Mouse (Mus musculus) MEL (cell line): ENCODE measurements around the gene Dedd. TPM values are rescaled to one million over a fixed set of nuclear protein-coding genes. Genes with fewer than 3 reads are reported as not detected.
A peak's percentile ranks its signal among the peaks of the same experiment; 100 is the strongest.

ENCODE experiments used
- DNase-seq: peaks from one replicate; pipeline ENCODE4 v3.0.0; 2011; ENCODE audit warnings: low read depth, low spot score
- H3K27ac ChIP-seq: 2 replicates; pipeline ENCODE4 v1.5.1; 2012; ENCODE audit warnings: low read depth, mild to moderate bottlenecking, control low read depth, low read length, moderate library complexity; ENCODE audit not compliant: control insufficient read depth
- H3K27me3 ChIP-seq, 2 experiments: fragments of 150-350 bp in 1 of 2; sonication (generic) in 1 of 2; 2 replicates each; pipeline ENCODE4 v1.6.1; 2012; ENCODE audit warnings: low read length in 2 of 2, mild to moderate bottlenecking in 2 of 2, improper control_type of control experiment in 1 of 2, moderate library complexity in 1 of 2; ENCODE audit not compliant: insufficient read depth in 2 of 2, control insufficient read depth in 1 of 2
- H3K36me3 ChIP-seq, 2 experiments: 2 replicates each; pipeline ENCODE4 v1.6.1; 2012 to 2014; ENCODE audit warnings: low read length in 2 of 2, improper control_type of control experiment in 1 of 2, inconsistent platforms in 1 of 2, mild to moderate bottlenecking in 1 of 2; ENCODE audit not compliant: insufficient read depth in 2 of 2, control insufficient read depth in 1 of 2
- H3K4me1 ChIP-seq, 2 experiments: fragments of 150-350 bp in 1 of 2; sonication (generic) in 1 of 2; 2 replicates each; pipeline ENCODE4 v1.6.1; 2012; ENCODE audit warnings: low read length in 2 of 2, improper control_type of control experiment in 1 of 2, mild to moderate bottlenecking in 1 of 2; ENCODE audit not compliant: insufficient read depth in 2 of 2, control insufficient read depth in 1 of 2
- H3K4me3 ChIP-seq, 2 experiments: fragments of 150-350 bp in 1 of 2; sonication (generic) in 1 of 2; 2 replicates each; pipeline ENCODE4 v1.5.1; 2012; ENCODE audit warnings: low read depth in 2 of 2, low read length in 2 of 2, mild to moderate bottlenecking in 2 of 2, moderate library complexity in 2 of 2, control low read depth in 1 of 2, improper control_type of control experiment in 1 of 2; ENCODE audit not compliant: control insufficient read depth in 1 of 2, insufficient read depth in 1 of 2
- H3K79me2 ChIP-seq: 2 replicates; pipeline ENCODE4 v1.6.1; 2012; ENCODE audit warnings: mild to moderate bottlenecking, low read length, moderate library complexity; ENCODE audit not compliant: control insufficient read depth, poor library complexity, insufficient read depth
- H3K9ac ChIP-seq: 2 replicates; pipeline ENCODE4 v1.6.1; 2012; ENCODE audit warnings: low read depth, mild to moderate bottlenecking, control low read depth, low read length, moderate library complexity; ENCODE audit not compliant: control insufficient read depth, poor library complexity, severe bottlenecking
- H3K9me3 ChIP-seq: fragments of 150-350 bp; sonication (generic); replicated peaks from 2 replicates; pipeline ENCODE4 v1.6.1; 2012; ENCODE audit warnings: mild to moderate bottlenecking, low read length, improper control_type of control experiment, moderate library complexity; ENCODE audit not compliant: insufficient read depth
- CHD1 ChIP-seq: IDR thresholded peaks from 2 replicates; pipeline ENCODE4 v1.6.1; 2012; ENCODE audit warnings: low read depth, mild to moderate bottlenecking, inconsistent platforms, low read length, improper control_type of control experiment
- CHD2 ChIP-seq: IDR thresholded peaks from 2 replicates; pipeline ENCODE4 v1.6.1; 2011; ENCODE audit warnings: low read length, improper control_type of control experiment
- E2F4 ChIP-seq: IDR thresholded peaks from 2 replicates; pipeline ENCODE4 v1.6.1; 2011; ENCODE audit warnings: low read depth, low read length, improper control_type of control experiment, borderline replicate concordance
- ELF1 ChIP-seq: IDR thresholded peaks from 2 replicates; pipeline ENCODE4 v1.6.1; 2014; ENCODE audit warnings: low read depth, mild to moderate bottlenecking, inconsistent platforms, low read length, improper control_type of control experiment, moderate library complexity
- EP300 ChIP-seq, 2 experiments: IDR thresholded peaks; 2 replicates each; pipeline ENCODE4 v1.6.1; 2011; ENCODE audit warnings: improper control_type of control experiment in 2 of 2, low read length in 2 of 2, low read depth in 1 of 2, mild to moderate bottlenecking in 1 of 2
- ETS1 ChIP-seq: IDR thresholded peaks from 2 replicates; pipeline ENCODE4 v1.6.1; 2012; ENCODE audit warnings: low read depth, mild to moderate bottlenecking, inconsistent platforms, low read length, improper control_type of control experiment, moderate library complexity
- GABPA ChIP-seq: IDR thresholded peaks from 2 replicates; pipeline ENCODE4 v1.6.1; 2012; ENCODE audit warnings: low read depth, mild to moderate bottlenecking, inconsistent platforms, low read length, improper control_type of control experiment, moderate library complexity
- HCFC1 ChIP-seq: IDR thresholded peaks from 2 replicates; pipeline ENCODE4 v1.6.1; 2012; ENCODE audit warnings: low read depth, mild to moderate bottlenecking, inconsistent platforms, low read length, improper control_type of control experiment, moderate library complexity
- JUND ChIP-seq: IDR thresholded peaks from 2 replicates; pipeline ENCODE4 v1.6.1; 2011; ENCODE audit warnings: low read depth, mild to moderate bottlenecking, improper control_type of control experiment, low read length
- MAFK ChIP-seq: IDR thresholded peaks from 2 replicates; pipeline ENCODE4 v1.6.1; 2011; ENCODE audit warnings: low read depth, mild to moderate bottlenecking, low read length, improper control_type of control experiment, borderline replicate concordance
- MAZ ChIP-seq: IDR thresholded peaks from 2 replicates; pipeline ENCODE4 v1.6.1; 2012; ENCODE audit warnings: low read depth, mild to moderate bottlenecking, inconsistent platforms, low read length, improper control_type of control experiment
- MXI1 ChIP-seq: IDR thresholded peaks from 2 replicates; pipeline ENCODE4 v1.6.1; 2011; ENCODE audit warnings: mild to moderate bottlenecking, low read depth, low read length, improper control_type of control experiment
- MYC ChIP-seq: IDR thresholded peaks from 2 replicates; pipeline ENCODE4 v1.6.1; 2011; ENCODE audit warnings: low read depth, mild to moderate bottlenecking, low read length, improper control_type of control experiment, moderate library complexity
- NELFE ChIP-seq: IDR thresholded peaks from 2 replicates; pipeline ENCODE4 v1.6.1; 2011; ENCODE audit warnings: low read depth, low read length, improper control_type of control experiment
- NRF1 ChIP-seq: IDR thresholded peaks from 2 replicates; pipeline ENCODE4 v1.6.1; 2014; ENCODE audit warnings: low read depth, mild to moderate bottlenecking, inconsistent platforms, low read length, improper control_type of control experiment, moderate library complexity; ENCODE audit not compliant: poor library complexity, insufficient read depth, severe bottlenecking
- POLR2A ChIP-seq, 2 experiments: IDR thresholded peaks; 2 replicates each; pipeline ENCODE4 v1.6.1; 2011 to 2012; ENCODE audit warnings: low read length in 2 of 2, mild to moderate bottlenecking in 2 of 2, control low read depth in 1 of 2, improper control_type of control experiment in 1 of 2, low read depth in 1 of 2, moderate library complexity in 1 of 2; ENCODE audit not compliant: control insufficient read depth in 1 of 2, insufficient read depth in 1 of 2, poor library complexity in 1 of 2
- POLR2AphosphoS2 ChIP-seq: IDR thresholded peaks from 2 replicates; pipeline ENCODE4 v1.6.1; 2011; ENCODE audit warnings: low read length, improper control_type of control experiment
- POLR2AphosphoS5 ChIP-seq: IDR thresholded peaks from 2 replicates; pipeline ENCODE4 v1.6.1; 2012; ENCODE audit warnings: low read depth, borderline replicate concordance, mild to moderate bottlenecking, inconsistent platforms, low read length, moderate library complexity, mixed read lengths
- RAD21 ChIP-seq: IDR thresholded peaks from 2 replicates; pipeline ENCODE4 v1.6.1; 2011; ENCODE audit warnings: mild to moderate bottlenecking, low read depth, low read length, improper control_type of control experiment
- RCOR1 ChIP-seq: IDR thresholded peaks from 2 replicates; pipeline ENCODE4 v1.6.1; 2012; ENCODE audit warnings: low read depth, mild to moderate bottlenecking, inconsistent platforms, low read length, improper control_type of control experiment
- SIN3A ChIP-seq: IDR thresholded peaks from 2 replicates; pipeline ENCODE4 v1.6.1; 2012; ENCODE audit warnings: low read length, improper control_type of control experiment, inconsistent platforms
- SMC3 ChIP-seq: IDR thresholded peaks from 2 replicates; pipeline ENCODE4 v1.6.1; 2011; ENCODE audit warnings: low read depth, low read length, improper control_type of control experiment
- TAL1 ChIP-seq: IDR thresholded peaks from 2 replicates; pipeline ENCODE4 v1.6.1; 2012; ENCODE audit warnings: mild to moderate bottlenecking, inconsistent platforms, low read length, moderate library complexity, mixed read lengths
- TBP ChIP-seq: IDR thresholded peaks from 2 replicates; pipeline ENCODE4 v1.8.0; 2011; ENCODE audit warnings: low read depth, low read length, improper control_type of control experiment
- TCF12 ChIP-seq: IDR thresholded peaks from 2 replicates; pipeline ENCODE4 v1.6.1; 2014; ENCODE audit warnings: low read depth, mild to moderate bottlenecking, inconsistent platforms, low read length, improper control_type of control experiment, moderate library complexity
- UBTF ChIP-seq: IDR thresholded peaks from 2 replicates; pipeline ENCODE4 v1.6.1; 2012; ENCODE audit warnings: low read depth, mild to moderate bottlenecking, inconsistent platforms, low read length, improper control_type of control experiment, moderate library complexity, borderline replicate concordance; ENCODE audit not compliant: insufficient read depth
- USF1 ChIP-seq: IDR thresholded peaks from 2 replicates; pipeline ENCODE4 v1.6.1; 2014; ENCODE audit warnings: low read depth, mild to moderate bottlenecking, inconsistent platforms, low read length, improper control_type of control experiment, moderate library complexity
- ZC3H11A ChIP-seq: IDR thresholded peaks from 2 replicates; pipeline ENCODE4 v1.6.1; 2012; ENCODE audit warnings: low read depth, mild to moderate bottlenecking, inconsistent platforms, low read length, improper control_type of control experiment
- ZKSCAN1 ChIP-seq: IDR thresholded peaks from 2 replicates; pipeline ENCODE4 v1.6.1; 2012; ENCODE audit warnings: low read depth, mild to moderate bottlenecking, inconsistent platforms, low read length, improper control_type of control experiment, moderate library complexity
- ZMIZ1 ChIP-seq: IDR thresholded peaks from 2 replicates; pipeline ENCODE4 v1.6.1; 2012; ENCODE audit warnings: low read depth, mild to moderate bottlenecking, inconsistent platforms, low read length, improper control_type of control experiment, moderate library complexity
- ZNF384 ChIP-seq: IDR thresholded peaks from 2 replicates; pipeline ENCODE4 v1.6.1; 2012; ENCODE audit warnings: low read depth, mild to moderate bottlenecking, inconsistent platforms, low read length, improper control_type of control experiment
- polyA plus RNA-seq, 2 experiments: library from polyadenylated mRNA; stranded (reverse) in 1 of 2; unstranded in 1 of 2; fragments of >175 nt in 1 of 2; fragments of >200 nt in 1 of 2; gene quantifications; 2 replicates each; pipeline versions ENCODE4 v1.2.1 to v1.2.4; 2012; ENCODE audit warnings: low replicate concordance in 2 of 2, low read depth in 1 of 2; ENCODE audit not compliant: insufficient read length in 2 of 2, insufficient read depth in 1 of 2, missing spikeins in 1 of 2
- total RNA-seq: library from RNA; depleted of rRNA; stranded (reverse); fragments of 300-350 nt; gene quantifications from 2 replicates; pipeline ENCODE4 v1.2.3, GENCODE M21; 2012

The Dedd gene
- total and polyA plus RNA-seq, 3 experiments, result 28.7 to 44.9 TPM; not detected in 1

- TF ChIP-seq POLR2AphosphoS2 (peak; percentile 29; the same call in 1 of the 2 replicates), CHD2 (peak; percentile 34; the same call in 1 of the 2 replicates), ZC3H11A (no peak), RCOR1 (peak; percentile 75), HCFC1 (peak; percentile 79), POLR2AphosphoS5 (no peak), TBP (peak; percentile 78), TAL1 (no peak), MAZ (no peak), USF1 (no peak; the same call in 1 of the 2 replicates), TCF12 (no peak)
Measured at GRCm38 (mm10) chr1:171388376-171389102, 59.6 kb downstream of the Dedd start, which contains the start of gene Arhgap30 (continued).

- peaks cover 19% of the 10 kb centered on the region for H3K79me2 ChIP-seq
- DNase-seq, result peak; percentile 95
- peaks cover 0 to 7% of the 10 kb centered on the region in 2 experiments; a peak in 2 of 4 replicates for H3K36me3 ChIP-seq
- no peaks in the 10 kb centered on the region for H3K27me3 ChIP-seq
- peak overlapping the region; percentile 62 to 94 for H3K4me3 ChIP-seq
- peaks cover 0 to 12% of the 10 kb centered on the region in 2 experiments for H3K4me1 ChIP-seq
- H3K9me3 ChIP-seq, result no peaks in the 10 kb centered on the region
- H3K27ac ChIP-seq, result peak overlapping the region; percentile 51
- H3K9ac ChIP-seq, result peak overlapping the region; percentile 78
- TF ChIP-seq ETS1 (peak; percentile 54; the same call in 1 of the 2 replicates), NRF1 (no peak), GABPA (no peak), TCF12 (0 out of 2 replicates have a peak, but pooled peaks have one; percentile 32), EP300 (IDR thresholded peaks at IDR 0.05; ENCODE audit: low read depth in 1 of 2, low read length in 2 of 2) (peak in 1 of 2 experiments; percentile 27; a peak in 1 of 4 replicates), ZMIZ1 (0 out of 2 replicates have a peak, but pooled peaks have one; percentile 31), ELF1 (peak; percentile 70), TAL1 (no peak), POLR2AphosphoS2 (no peak), MAFK (no peak), SMC3 (no peak), HCFC1 (peak; percentile 78), ZNF384 (no peak), NELFE (peak; percentile 50; the same call in 1 of the 2 replicates), MYC (0 out of 2 replicates have a peak, but pooled peaks have one; percentile 46), E2F4 (no peak), MXI1 (peak; percentile 59; the same call in 1 of the 2 replicates), RCOR1 (peak; percentile 59; the same call in 1 of the 2 replicates), SIN3A (peak; percentile 76; the same call in 1 of the 2 replicates), RAD21 (no peak), TBP (0 out of 2 replicates have a peak, but pooled peaks have one; percentile 31), ZC3H11A (no peak), MAZ (peak; percentile 98), ZKSCAN1 (no peak), UBTF (no peak), USF1 (no peak), JUND (no peak), POLR2A (IDR thresholded peaks at IDR 0.05; ENCODE audit: control insufficient read depth in 1 of 2, insufficient read depth in 1 of 2, low read depth in 1 of 2, low read length in 2 of 2, poor library complexity in 1 of 2) (peak; percentile 19 to 63; a peak in 2 of 4 replicates), CHD1 (no peak), CHD2 (no peak)
Measured at GRCm38 (mm10) chr1:171390101-171390500, 61.2 kb downstream of the Dedd start.
